Mouse (Mus musculus) embryonic facial prominence, embryonic 11.5 days (tissue): ENCODE results near the gene Acot13. TPM values are rescaled to one million over a fixed set of nuclear protein-coding genes. Genes with fewer than 3 reads are reported as not detected.

Experiments used
- ATAC-seq: fragments of 200-750 bp; cut with Nextera tagmentation; replicated peaks from 2 replicates; pipeline ENCODE4 v1.8.0; 2017; ENCODE audit warnings: low read depth; ENCODE audit not compliant: insufficient number of reproducible peaks, low FRiP score, low TSS enrichment
- DNase-seq: peaks from one replicate; pipeline ENCODE4 v3.0.0-alpha.2; 2015; ENCODE audit warnings: low spot score
- H3K27ac ChIP-seq: fragments of 300-500 bp; sonication (generic); replicated peaks from 2 replicates; pipeline ENCODE4 v1.5.1; 2014; ENCODE audit warnings: mild to moderate bottlenecking, low read depth, low read length, control low read depth
- H3K27me3 ChIP-seq: fragments of 300-500 bp; sonication (generic); 2 replicates; pipeline ENCODE4 v1.6.1; 2014; ENCODE audit warnings: mild to moderate bottlenecking, low read length, moderate library complexity, mixed read lengths; ENCODE audit not compliant: control insufficient read depth, insufficient read depth
- H3K36me3 ChIP-seq: fragments of 300-500 bp; sonication (generic); replicated peaks from 2 replicates; pipeline ENCODE4 v1.6.1; 2014; ENCODE audit warnings: low read depth, mild to moderate bottlenecking, low read length, moderate library complexity, mixed read lengths; ENCODE audit not compliant: control insufficient read depth, insufficient read depth
- H3K4me1 ChIP-seq: fragments of 300-500 bp; sonication (generic); 2 replicates; pipeline ENCODE4 v1.6.1; 2014; ENCODE audit warnings: low read length, mixed read lengths; ENCODE audit not compliant: control insufficient read depth, insufficient read depth
- H3K4me2 ChIP-seq: fragments of 300-500 bp; sonication (generic); 2 replicates; pipeline ENCODE4 v1.6.1; 2014; ENCODE audit warnings: low read depth, mild to moderate bottlenecking, control low read depth, low read length, moderate library complexity
- H3K4me3 ChIP-seq: fragments of 300-500 bp; sonication (generic); 2 replicates; pipeline ENCODE4 v1.5.1; 2014; ENCODE audit warnings: low read depth, low read length, control low read depth
- H3K9ac ChIP-seq: fragments of 300-500 bp; sonication (generic); replicated peaks from 2 replicates; pipeline ENCODE4 v1.6.1; 2014; ENCODE audit warnings: mild to moderate bottlenecking, control low read depth, low read length
- H3K9me3 ChIP-seq: fragments of 300-500 bp; sonication (generic); replicated peaks from 2 replicates; pipeline ENCODE4 v1.6.1; 2016; ENCODE audit warnings: mild to moderate bottlenecking, low read length, inconsistent platforms, mixed read lengths; ENCODE audit not compliant: control insufficient read depth
- WGBS: fragments of 180-500 bp; shearing (Covaris S2); extraction: QIAGEN DNeasy Blood & Tissue Kit; methylation state at CpG from one replicate; pipeline ENCODE4 v1.1.7; 2014; 5-methylcytosine and 5-hydroxymethylcytosine counted together
- polyA plus RNA-seq: library from polyadenylated mRNA; unstranded; fragments of >200 nt; fragmentation: Nextera tagmentation; extraction: Ambion mirVana; gene quantifications from 2 replicates; pipeline ENCODE4 v1.2.1, GENCODE M21; 2014

Acot13 gene
- 71.0 and 72.3 TPM in 2 replicates for polyA plus RNA-seq

DNA sequence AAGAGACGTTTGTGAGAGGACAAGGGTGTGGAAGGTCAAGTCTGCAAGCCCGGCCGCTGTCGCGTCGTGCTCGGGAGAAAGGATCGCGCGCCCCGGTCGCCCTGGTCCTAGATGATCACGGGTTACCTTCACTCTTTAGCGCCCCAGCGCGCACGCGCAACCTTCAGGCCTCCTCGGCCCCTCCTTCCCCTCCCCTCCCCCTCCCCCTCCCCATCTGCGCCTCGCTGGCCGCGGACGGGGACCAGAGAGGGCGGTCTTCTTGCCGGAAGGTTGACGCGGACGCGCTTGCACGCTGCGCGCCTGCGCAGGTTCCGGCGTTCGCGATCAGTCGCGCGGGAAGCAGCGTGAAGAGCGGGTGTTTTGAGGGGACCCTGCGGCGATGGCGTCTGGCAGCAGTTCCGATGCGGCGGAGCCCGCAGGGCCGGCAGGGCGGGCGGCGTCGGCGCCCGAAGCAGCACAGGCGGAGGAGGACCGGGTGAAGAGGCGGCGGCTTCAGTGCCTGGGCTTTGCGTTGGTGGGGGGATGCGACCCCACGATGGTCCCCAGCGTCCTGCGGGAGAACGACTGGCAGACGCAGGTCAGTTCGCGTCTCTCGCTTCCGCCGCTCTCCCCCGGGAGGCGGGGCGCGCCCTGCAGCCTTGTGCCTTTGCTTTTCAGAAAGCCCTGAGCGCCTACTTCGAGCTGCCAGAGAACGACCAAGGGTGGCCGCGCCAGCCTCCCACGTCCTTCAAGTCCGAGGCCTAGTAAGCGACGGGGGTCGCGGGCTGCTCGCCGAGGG lies at the start of gene Acot13, which contains the start of gene Tdp2:
Gene Acot13, minus strand, starts transcription at position 188 of the 778 bp plus-strand sequence.
Gene Tdp2, plus strand, starts transcription at position 327 of the 778 bp plus-strand sequence.
- peak; percentile 96 for ATAC-seq
- H3K4me3 ChIP-seq, result peak within 1 kb of the TSS; percentile 93
- H3K4me2 ChIP-seq, result peak within 1 kb of the TSS; percentile 52
- no peaks in the 10 kb centered on the region; the same call in 1 of the 2 replicates for H3K36me3 ChIP-seq
- no peaks in the 10 kb centered on the region for H3K9me3 ChIP-seq
- no peaks in the 10 kb centered on the region for H3K27me3 ChIP-seq
- WGBS, result under 1% methylated on average over 86 of the region's 90 CpGs
- DNase-seq, result peak; percentile 98
- peak within 1 kb of the TSS; percentile 87 for H3K27ac ChIP-seq
- peak within 1 kb of the TSS; percentile 94 for H3K9ac ChIP-seq
- H3K4me1 ChIP-seq, result no peaks in the 10 kb centered on the region

DNA sequence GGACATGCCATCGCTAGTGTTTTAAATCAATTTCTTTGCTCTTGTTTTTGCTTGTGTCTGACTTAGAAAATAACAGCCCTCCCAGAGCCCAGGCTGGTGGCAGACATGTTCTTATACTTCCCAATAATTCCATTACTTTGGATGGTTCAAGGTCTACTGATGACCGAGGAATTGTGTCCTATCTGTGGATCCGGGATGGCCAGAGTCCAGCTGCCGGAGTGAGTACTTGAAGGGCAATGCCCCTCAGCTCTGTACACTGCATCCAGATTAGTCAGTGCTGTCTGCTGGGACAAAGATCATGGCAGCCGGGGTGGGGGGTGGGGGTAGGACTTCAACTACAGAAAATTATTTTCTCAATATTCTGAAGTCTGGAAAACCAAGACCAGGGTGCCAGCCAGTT lies 49.4 kb upstream of the Acot13 start:
- ATAC-seq, result no peak
- 90% methylated on average over 5 of the region's 5 CpGs for WGBS
- Histone ChIP-seq H3K4me2 (no peak overlapping the region), H3K36me3 (no peaks in the 10 kb centered on the region), H3K9me3 (no peaks in the 10 kb centered on the region), H3K27ac (no peak overlapping the region), H3K4me1 (no peaks in the 10 kb centered on the region), H3K9ac (no peak overlapping the region), H3K27me3 (no peaks in the 10 kb centered on the region), H3K4me3 (no peak overlapping the region)
- no peak for DNase-seq

DNA sequence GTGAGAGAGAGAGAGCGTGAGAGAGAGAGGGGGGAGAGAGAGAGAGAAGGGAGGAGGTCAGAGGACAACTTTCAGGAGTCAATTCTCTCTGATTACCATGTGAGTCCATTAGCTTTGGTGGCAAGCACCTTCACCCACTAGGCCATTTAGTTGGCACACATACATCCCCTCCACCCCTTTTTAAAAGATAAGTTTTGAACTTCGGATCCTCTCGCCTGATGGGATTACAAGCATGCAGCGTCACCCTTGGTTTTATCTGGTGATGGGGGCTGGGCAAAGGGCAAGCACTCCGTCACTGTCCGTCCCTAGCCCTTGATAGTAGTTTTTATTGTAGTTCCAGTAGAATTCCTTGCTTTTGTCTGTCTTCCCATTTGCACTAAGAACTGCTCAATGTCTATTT lies 48.9 kb upstream of the Acot13 start:
- Histone ChIP-seq H3K9ac (no peak overlapping the region), H3K36me3 (no peaks in the 10 kb centered on the region), H3K4me2 (no peak overlapping the region), H3K9me3 (no peaks in the 10 kb centered on the region), H3K27ac (no peak overlapping the region), H3K27me3 (no peaks in the 10 kb centered on the region), H3K4me1 (no peaks in the 10 kb centered on the region), H3K4me3 (no peak overlapping the region)
- WGBS, result 84% methylated on average over 6 of the region's 6 CpGs
- ATAC-seq, result no peak
- DNase-seq, result no peak

GRCm38 (mm10) chr13:24879359-24880040 lies 48.2 kb upstream of the Acot13 start:
- ATAC-seq (no peak), DNase-seq (no peak)
- no peak overlapping the region for H3K4me3 ChIP-seq
- WGBS, result 89% methylated on average over 15 of the region's 15 CpGs
- H3K36me3 ChIP-seq, result no peaks in the 10 kb centered on the region
- H3K4me1 ChIP-seq, result no peaks in the 10 kb centered on the region
- H3K4me2 ChIP-seq, result no peak overlapping the region
- no peak overlapping the region for H3K9ac ChIP-seq
- H3K27ac ChIP-seq, result no peak overlapping the region
- H3K27me3 ChIP-seq, result no peaks in the 10 kb centered on the region
- no peaks in the 10 kb centered on the region for H3K9me3 ChIP-seq

DNA sequence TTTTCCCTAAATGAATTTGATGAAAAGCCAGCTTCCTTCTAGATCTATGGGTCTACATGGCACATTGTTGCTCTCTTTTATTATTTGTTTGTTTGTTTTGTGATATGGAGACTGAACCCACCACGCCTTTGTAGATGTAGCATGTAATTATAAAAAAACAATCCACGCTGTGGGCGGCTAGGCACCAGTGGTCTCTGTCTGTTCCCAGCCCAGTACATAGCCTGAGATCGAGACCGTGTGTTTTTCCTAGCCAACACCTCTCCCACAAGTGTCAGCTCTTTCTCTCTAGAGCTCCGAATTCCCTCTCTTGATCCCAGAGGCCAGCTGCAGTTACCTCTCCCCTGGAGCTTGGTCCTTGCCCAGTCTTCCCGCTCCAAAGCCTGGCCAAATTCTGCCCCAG lies 36.9 kb upstream of the Acot13 start:
- no peaks in the 10 kb centered on the region for H3K9me3 ChIP-seq
- DNase-seq (no peak), ATAC-seq (no peak)
- no peak overlapping the region for H3K27ac ChIP-seq
- 85% methylated on average over 7 of the region's 7 CpGs for WGBS
- no peak overlapping the region for H3K4me3 ChIP-seq
- H3K36me3 ChIP-seq, result no peaks in the 10 kb centered on the region
- no peaks in the 10 kb centered on the region for H3K4me1 ChIP-seq
- H3K27me3 ChIP-seq, result no peaks in the 10 kb centered on the region
- no peak overlapping the region for H3K9ac ChIP-seq
- H3K4me2 ChIP-seq, result no peak overlapping the region

GRCm38 (mm10) chr13:24867789-24868188 lies 36.4 kb upstream of the Acot13 start:
- H3K27ac ChIP-seq, result no peak overlapping the region
- H3K9me3 ChIP-seq, result no peaks in the 10 kb centered on the region
- no peaks in the 10 kb centered on the region for H3K4me1 ChIP-seq
- no peak overlapping the region for H3K4me3 ChIP-seq
- no peaks in the 10 kb centered on the region for H3K27me3 ChIP-seq
- 85% methylated on average over 10 of the region's 10 CpGs for WGBS
- no peak for DNase-seq
- H3K4me2 ChIP-seq, result no peak overlapping the region
- no peak for ATAC-seq
- no peaks in the 10 kb centered on the region for H3K36me3 ChIP-seq
- H3K9ac ChIP-seq, result no peak overlapping the region

GRCm38 (mm10) chr13:24866430-24867402 lies 35.4 kb upstream of the Acot13 start:
- H3K27me3 ChIP-seq, result no peaks in the 10 kb centered on the region
- H3K27ac ChIP-seq, result no peak overlapping the region
- ATAC-seq, result no peak
- H3K4me1 ChIP-seq, result no peaks in the 10 kb centered on the region
- no peak overlapping the region for H3K9ac ChIP-seq
- no peak overlapping the region for H3K4me2 ChIP-seq
- H3K9me3 ChIP-seq, result no peaks in the 10 kb centered on the region
- H3K36me3 ChIP-seq, result no peaks in the 10 kb centered on the region
- 57% methylated on average over 9 of the region's 9 CpGs for WGBS
- DNase-seq, result no peak
- H3K4me3 ChIP-seq, result no peak overlapping the region
